Mouse (Mus musculus) cerebellum, postnatal 25 days (tissue): Measurements from ENCODE around the gene 5730522E02Rik.
"Not testable (repeated sequence)": the region's sequence is repeated elsewhere in the genome, so short reads cannot be mapped to it uniquely, and the experiment has no call there.

ENCODE experiments used
- DNase-seq, 2 experiments: peaks; one replicate each; pipeline ENCODE4 v3.0.0; 2021; ENCODE audit warnings: mixed read lengths in 2 of 2

Gene 5730522E02Rik

GRCm38 (mm10) chr11:26210582-26211180 is at the start of gene 5730522E02Rik:
TSS of gene 5730522E02Rik (minus strand) at chr11:26210763.
- DNase-seq, result no peak

- DNase-seq, result no peak
Measured at GRCm38 (mm10) chr11:26236540-26236939, 26.0 kb upstream of the 5730522E02Rik start.

- DNase-seq, result no peak
Measured at GRCm38 (mm10) chr11:26229895-26230294, 19.3 kb upstream of the 5730522E02Rik start.

GRCm38 (mm10) chr11:26213643-26214042 is 3.1 kb upstream of the 5730522E02Rik start:
- not testable (repeated sequence) for DNase-seq

- peak; percentile 66 to 76 for DNase-seq
Measured at GRCm38 (mm10) chr11:26209811-26210581, 567 bp downstream of the 5730522E02Rik start.

GRCm38 (mm10) chr11:26203466-26203865 is 7.1 kb downstream of the 5730522E02Rik start:
- DNase-seq, result no peak

- DNase-seq, result no peak
Measured at GRCm38 (mm10) chr11:26202842-26203241, 7.7 kb downstream of the 5730522E02Rik start.

GRCm38 (mm10) chr11:26201778-26202097 is 8.8 kb downstream of the 5730522E02Rik start:
- DNase-seq, result no peak

GRCm38 (mm10) chr11:26200970-26201777 is 9.4 kb downstream of the 5730522E02Rik start:
- DNase-seq, result peak; percentile 56 to 80

- no peak for DNase-seq
Measured at GRCm38 (mm10) chr11:26195468-26195867, 15.1 kb downstream of the 5730522E02Rik start.

GRCm38 (mm10) chr11:26187231-26187967 is 23.2 kb downstream of the 5730522E02Rik start:
- no peak for DNase-seq

- no peak for DNase-seq
Measured at GRCm38 (mm10) chr11:26170572-26170971, 40.0 kb downstream of the 5730522E02Rik start.

GRCm38 (mm10) chr11:26167609-26167971 is 43.0 kb downstream of the 5730522E02Rik start:
- DNase-seq, result no peak

GRCm38 (mm10) chr11:26166966-26167608 is 43.5 kb downstream of the 5730522E02Rik start:
- no peak for DNase-seq

GRCm38 (mm10) chr11:26164651-26165259 is 45.8 kb downstream of the 5730522E02Rik start:
- DNase-seq, result no peak

GRCm38 (mm10) chr11:26161354-26161753 is 49.2 kb downstream of the 5730522E02Rik start:
- DNase-seq, result no peak

- no peak for DNase-seq
Measured at GRCm38 (mm10) chr11:26159033-26159432, 51.5 kb downstream of the 5730522E02Rik start.

GRCm38 (mm10) chr11:26140024-26140423 is 70.5 kb downstream of the 5730522E02Rik start:
- DNase-seq, result no peak

- no peak for DNase-seq
Measured at GRCm38 (mm10) chr11:26138013-26138412, 72.5 kb downstream of the 5730522E02Rik start.

GRCm38 (mm10) chr11:26130911-26131310 is 79.7 kb downstream of the 5730522E02Rik start:
- no peak for DNase-seq

- no peak for DNase-seq
Measured at GRCm38 (mm10) chr11:26129054-26129453, 81.5 kb downstream of the 5730522E02Rik start.

GRCm38 (mm10) chr11:26128385-26128784 is 82.2 kb downstream of the 5730522E02Rik start:
- DNase-seq, result no peak
